Mouse (Mus musculus) neural tube, embryonic 14.5 days (tissue): ENCODE results near the gene Klk12. TPM values are rescaled to one million over a fixed set of nuclear protein-coding genes. Genes with fewer than 3 reads are reported as not detected.

ENCODE experiments used
- ATAC-seq: fragments of 200-750 bp; cut with Nextera tagmentation; 2 replicates; pipeline ENCODE4 v1.8.0; 2017; ENCODE audit warnings: low read depth, mild to moderate bottlenecking, moderate TSS enrichment, moderate library complexity
- H3K27ac ChIP-seq: fragments of 300-500 bp; sonication (generic); 2 replicates; pipeline ENCODE4 v1.5.1; 2014; ENCODE audit warnings: low read depth, mild to moderate bottlenecking, control low read depth, low read length, moderate library complexity, mixed read lengths
- H3K27me3 ChIP-seq: fragments of 300-500 bp; sonication (generic); 2 replicates; pipeline ENCODE4 v1.6.1; 2014; ENCODE audit warnings: low read length; ENCODE audit not compliant: control insufficient read depth, insufficient read depth
- H3K36me3 ChIP-seq: fragments of 300-500 bp; sonication (generic); 2 replicates; pipeline ENCODE4 v1.6.1; 2014; ENCODE audit warnings: low read length, mixed read lengths; ENCODE audit not compliant: control insufficient read depth, insufficient read depth
- H3K4me1 ChIP-seq: fragments of 300-500 bp; sonication (generic); 2 replicates; pipeline ENCODE4 v1.6.1; 2014; ENCODE audit warnings: low read length; ENCODE audit not compliant: control insufficient read depth, insufficient read depth
- H3K4me2 ChIP-seq: fragments of 300-500 bp; sonication (generic); 2 replicates; pipeline ENCODE4 v1.6.1; 2014; ENCODE audit warnings: mild to moderate bottlenecking, low read depth, low read length, control low read depth
- H3K4me3 ChIP-seq: fragments of 300-500 bp; sonication (generic); 2 replicates; pipeline ENCODE4 v1.5.1; 2014; ENCODE audit warnings: low read depth, low read length, control low read depth, mixed read lengths
- H3K9ac ChIP-seq: fragments of 300-500 bp; sonication (generic); replicated peaks from 2 replicates; pipeline ENCODE4 v1.6.1; 2014; ENCODE audit warnings: low read depth, mild to moderate bottlenecking, control low read depth, low read length, mixed read lengths
- H3K9me3 ChIP-seq: fragments of 300-500 bp; sonication (generic); 2 replicates; pipeline ENCODE4 v1.6.1; 2016; ENCODE audit warnings: low read length; ENCODE audit not compliant: control insufficient read depth
- WGBS: fragments of 180-500 bp; shearing (Covaris S2); extraction: QIAGEN DNeasy Blood & Tissue Kit; methylation state at CpG from one replicate; pipeline ENCODE4 v1.1.7; 2014; 5-methylcytosine and 5-hydroxymethylcytosine counted together
- polyA plus RNA-seq: library from polyadenylated mRNA; unstranded; fragments of >200 nt; fragmentation: Nextera tagmentation; extraction: Ambion mirVana; gene quantifications from 2 replicates; pipeline ENCODE4 v1.2.1, GENCODE M21; 2014

The Klk12 gene
- polyA plus RNA-seq, 1 experiment from 2014 or later, result not detected

- Histone ChIP-seq H3K4me2 (peak overlapping the region; percentile 53), H3K4me3 (peak overlapping the region; percentile 26), H3K4me1 (0 out of 2 replicates have a peak, but pooled peaks cover 6% of the 10 kb centered on the region), H3K9ac (peak overlapping the region; percentile 34; the same call in 1 of the 2 replicates), H3K36me3 (no peaks in the 10 kb centered on the region), H3K27ac (no peak overlapping the region), H3K27me3 (no peaks in the 10 kb centered on the region), H3K9me3 (no peaks in the 10 kb centered on the region)
- peak; percentile 75; the same call in 1 of the 2 replicates for ATAC-seq
- 12% methylated on average over 36 of the region's 36 CpGs for WGBS
Observed at GRCm38 (mm10) chr7:43782275-43783265, 13.9 kb downstream of the Klk12 start.

- no peak overlapping the region for H3K27ac ChIP-seq
- H3K4me3 ChIP-seq, result no peak overlapping the region
- no peaks in the 10 kb centered on the region for H3K27me3 ChIP-seq
- no peak overlapping the region for H3K9ac ChIP-seq
- no peak overlapping the region for H3K4me2 ChIP-seq
- no peak for ATAC-seq
- H3K36me3 ChIP-seq, result no peaks in the 10 kb centered on the region
- no peaks in the 10 kb centered on the region for H3K9me3 ChIP-seq
- 0 out of 2 replicates have a peak, but pooled peaks cover 6% of the 10 kb centered on the region for H3K4me1 ChIP-seq
- 81% methylated on average over 1 of the region's 1 CpGs for WGBS
Observed at GRCm38 (mm10) chr7:43785286-43785685, 16.6 kb downstream of the Klk12 start.

- H3K27me3 ChIP-seq, result no peaks in the 10 kb centered on the region
- H3K9me3 ChIP-seq, result no peaks in the 10 kb centered on the region
- no peaks in the 10 kb centered on the region for H3K36me3 ChIP-seq
- no peak overlapping the region for H3K27ac ChIP-seq
- H3K4me2 ChIP-seq, result no peak overlapping the region
- 72% methylated on average over 3 of the region's 3 CpGs for WGBS
- ATAC-seq, result no peak
- no peak overlapping the region for H3K4me3 ChIP-seq
- H3K9ac ChIP-seq, result no peak overlapping the region
- H3K4me1 ChIP-seq, result no peaks in the 10 kb centered on the region
Observed at GRCm38 (mm10) chr7:43788096-43788495, 19.4 kb downstream of the Klk12 start.

- H3K9me3 ChIP-seq, result no peaks in the 10 kb centered on the region
- ATAC-seq, result no peak
Observed at GRCm38 (mm10) chr7:43789295-43789694, 20.6 kb downstream of the Klk12 start.

GRCm38 (mm10) chr7:43791591-43791990 is 22.9 kb downstream of the Klk12 start, which contains the start of gene Klk9:
Klk9 (plus strand) TSS chr7:43791891.
- WGBS, result 73% methylated on average over 7 of the region's 7 CpGs
- H3K9me3 ChIP-seq, result no peaks in the 10 kb centered on the region
- H3K27me3 ChIP-seq, result peaks cover 8% of the 10 kb centered on the region; the same call in 1 of the 2 replicates
- peaks cover 2% of the 10 kb centered on the region; the same call in 1 of the 2 replicates for H3K4me1 ChIP-seq
- ATAC-seq, result no peak
- no peak within 1 kb of the TSS for H3K4me2 ChIP-seq
- no peaks in the 10 kb centered on the region for H3K36me3 ChIP-seq
- H3K9ac ChIP-seq, result no peak within 1 kb of the TSS
- no peak within 1 kb of the TSS for H3K4me3 ChIP-seq
- H3K27ac ChIP-seq, result no peak within 1 kb of the TSS

More at GRCm38 (mm10) chr7:43789295-43789694, 20.6 kb downstream of the Klk12 start:
- Histone ChIP-seq H3K9ac (no peak overlapping the region), H3K4me2 (no peak overlapping the region), H3K27me3 (no peaks in the 10 kb centered on the region), H3K4me1 (no peaks in the 10 kb centered on the region), H3K36me3 (no peaks in the 10 kb centered on the region), H3K27ac (no peak overlapping the region), H3K4me3 (no peak overlapping the region)
- 83% methylated on average over 2 of the region's 2 CpGs for WGBS

DNA sequence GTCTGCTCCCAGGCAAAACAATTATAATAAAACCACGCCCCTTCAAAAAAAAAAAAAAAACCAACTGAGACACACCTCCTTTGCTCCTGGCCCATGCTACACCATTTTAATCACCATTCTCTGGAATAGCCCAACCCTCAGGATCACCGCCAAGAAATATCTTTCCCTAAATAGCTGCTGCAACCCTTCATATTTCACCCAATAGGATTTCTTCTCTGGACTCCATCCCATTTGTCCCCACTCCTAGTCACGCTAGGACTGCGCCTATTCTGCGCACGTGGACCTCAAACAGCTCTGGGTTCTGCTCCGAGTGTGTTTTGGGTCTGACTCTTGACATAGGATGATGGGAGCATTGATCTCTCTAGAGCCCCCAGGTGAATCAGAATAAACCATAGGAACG is 27.7 kb downstream of the Klk12 start:
- Histone ChIP-seq H3K9ac (peak overlapping the region; percentile 48), H3K4me2 (peak overlapping the region; percentile 61), H3K27ac (no peak overlapping the region), H3K9me3 (no peaks in the 10 kb centered on the region), H3K4me3 (peak overlapping the region; percentile 39), H3K4me1 (peaks cover 4% of the 10 kb centered on the region; the same call in 1 of the 2 replicates), H3K36me3 (no peaks in the 10 kb centered on the region), H3K27me3 (peaks cover 23% of the 10 kb centered on the region)
- no peak for ATAC-seq
- WGBS, result 9% methylated on average over 8 of the region's 8 CpGs

GRCm38 (mm10) chr7:43797333-43797769 is 28.7 kb downstream of the Klk12 start, which contains the start of gene Klk8:
Klk8 (plus strand) TSS chr7:43797577.
- Histone ChIP-seq H3K9ac (peak within 1 kb of the TSS; percentile 48), H3K36me3 (no peaks in the 10 kb centered on the region), H3K4me2 (peak within 1 kb of the TSS; percentile 61), H3K4me3 (peak within 1 kb of the TSS; percentile 39), H3K9me3 (no peaks in the 10 kb centered on the region), H3K27me3 (peaks cover 23% of the 10 kb centered on the region), H3K4me1 (peaks cover 4% of the 10 kb centered on the region; the same call in 1 of the 2 replicates), H3K27ac (no peak within 1 kb of the TSS)
- ATAC-seq, result peak; percentile 67
- WGBS, result under 1% methylated on average over 28 of the region's 28 CpGs

- no peaks in the 10 kb centered on the region for H3K36me3 ChIP-seq
Observed at GRCm38 (mm10) chr7:43797844-43798462, 29.3 kb downstream of the Klk12 start.

More at GRCm38 (mm10) chr7:43797844-43798462, 29.3 kb downstream of the Klk12 start:
- Histone ChIP-seq H3K27ac (no peak overlapping the region), H3K9me3 (no peaks in the 10 kb centered on the region), H3K9ac (peak overlapping the region; percentile 48; the same call in 1 of the 2 replicates), H3K4me2 (peak overlapping the region; percentile 61), H3K27me3 (peaks cover 23% of the 10 kb centered on the region), H3K4me1 (peaks cover 4% of the 10 kb centered on the region; the same call in 1 of the 2 replicates), H3K4me3 (peak overlapping the region; percentile 39)
- 41% methylated on average over 13 of the region's 13 CpGs for WGBS
- peak; percentile 20; the same call in 1 of the 2 replicates for ATAC-seq
